Mouse (Mus musculus): ENCODE data around the gene Gm49388.

GRCm38 (mm10) chr7:127840886-127841285, 55.5 kb downstream of the Gm49388 start:
- TF ChIP-seq CTCF (IDR thresholded peaks at IDR 0.05; ENCODE audit: control insufficient read depth, insufficient read depth, insufficient replicate concordance, low read depth, low read length) (no peak), POLR2A (IDR thresholded peaks at IDR 0.05; ENCODE audit: control insufficient read depth, low read depth, low read length) (no peak)

Measured in testis, adult 2 months (tissue).